Mouse (Mus musculus) G1E (cell line): ENCODE measurements around the gene Golph3l. TPM values are rescaled to one million over a fixed set of nuclear protein-coding genes. Genes with fewer than 3 reads are reported as not detected.

ENCODE experiments used
- ATAC-seq: 2 replicates; pipeline ENCODE4 v1.8.0; 2016; ENCODE audit warnings: mild to moderate bottlenecking; ENCODE audit not compliant: insufficient number of reproducible peaks, poor library complexity, low FRiP score, severe bottlenecking; ENCODE audit errors: extremely low read depth
- DNase-seq: peaks from one replicate; pipeline ENCODE4 v3.0.0; 2012; ENCODE audit warnings: low spot score
- H3K27me3 ChIP-seq: 2 replicates; pipeline ENCODE4 v1.6.1; 2012; ENCODE audit warnings: mild to moderate bottlenecking, low read length, inconsistent platforms; ENCODE audit not compliant: insufficient read depth
- H3K36me3 ChIP-seq: replicated peaks from 2 replicates; pipeline ENCODE3; 2012; ENCODE audit warnings: mild to moderate bottlenecking, inconsistent platforms
- H3K4me1 ChIP-seq: 2 replicates; pipeline ENCODE4 v1.6.1; 2012; ENCODE audit warnings: low read depth, low read length, inconsistent platforms, mixed read lengths; ENCODE audit not compliant: insufficient read depth
- H3K4me3 ChIP-seq: 2 replicates; pipeline ENCODE4 v1.5.1; 2012; ENCODE audit warnings: low read depth, mild to moderate bottlenecking, inconsistent platforms, low read length, moderate library complexity, mixed read lengths
- H3K9me3 ChIP-seq: replicated peaks from 2 replicates; pipeline ENCODE4 v1.6.1; 2012; ENCODE audit warnings: inconsistent platforms
- CTCF ChIP-seq: IDR thresholded peaks from 2 replicates; pipeline ENCODE4 v1.5.1; 2012; ENCODE audit warnings: low read depth, low read length, inconsistent platforms, mixed read lengths
- GATA1 ChIP-seq: IDR thresholded peaks from 2 replicates; pipeline ENCODE4 v1.6.1; 2012; ENCODE audit warnings: borderline replicate concordance, low read length, inconsistent platforms, mixed read lengths
- GATA2 ChIP-seq: IDR thresholded peaks from 2 replicates; pipeline ENCODE4 v1.6.1; 2012; ENCODE audit warnings: low read depth, low read length, inconsistent platforms, borderline replicate concordance
- POLR2AphosphoS5 ChIP-seq: IDR thresholded peaks from 2 replicates; pipeline ENCODE4 v1.6.1; 2012; ENCODE audit warnings: low read depth, low read length, inconsistent platforms; ENCODE audit not compliant: insufficient replicate concordance
- TAL1 ChIP-seq: conservative IDR thresholded peaks from 2 replicates; pipeline ENCODE4 v1.6.1; 2012; ENCODE audit warnings: low read depth, low read length, inconsistent platforms, mixed read lengths
- polyA plus RNA-seq: library from polyadenylated mRNA; stranded (reverse); fragments of >175 nt; gene quantifications from 2 replicates; pipeline ENCODE4 v1.2.3, GENCODE M21; 2012
- total RNA-seq, 2 experiments: library from RNA; stranded (forward) in 1 of 2; stranded (reverse) in 1 of 2; fragments of 200-1000 nt in 1 of 2; fragments of >200 nt in 1 of 2; fragmentation: Nextera tagmentation in 1 of 2; gene quantifications; 2 replicates each; pipeline ENCODE4 v1.2.3; 2014 to 2017

The Golph3l gene
- total and polyA plus RNA-seq, 3 experiments, result 2.3 to 117 (median 79.0) TPM

GRCm38 (mm10) chr3:95658236-95658867, 69.6 kb downstream of the Golph3l start, which contains the start of gene Mcl1:
Mcl1 (plus strand) TSS chr3:95658788.
- TF ChIP-seq CTCF (no peak), POLR2AphosphoS5 (peak; percentile 58; the same call in 1 of the 2 replicates), TAL1 (no peak), GATA2 (no peak)
- ATAC-seq (peak; percentile 74), DNase-seq (peak; percentile 94)
- Histone ChIP-seq H3K4me1 (peaks cover 42% of the 10 kb centered on the region), H3K4me3 (peak within 1 kb of the TSS; percentile 83), H3K36me3 (peaks cover 46% of the 10 kb centered on the region), H3K27me3 (no peaks in the 10 kb centered on the region), H3K9me3 (no peaks in the 10 kb centered on the region)

GRCm38 (mm10) chr3:95658868-95659712, 70.4 kb downstream of the Golph3l start:
- peak; percentile 74 for DNase-seq
- Histone ChIP-seq H3K27me3 (no peaks in the 10 kb centered on the region), H3K36me3 (peaks cover 54% of the 10 kb centered on the region), H3K9me3 (no peaks in the 10 kb centered on the region), H3K4me1 (peaks cover 44% of the 10 kb centered on the region), H3K4me3 (peak overlapping the region; percentile 83)
- TF ChIP-seq POLR2AphosphoS5, result no peak
- TF ChIP-seq CTCF, result no peak
- TF ChIP-seq GATA2, result no peak
- no peak for TF ChIP-seq GATA1
- no peak for ATAC-seq

GRCm38 (mm10) chr3:95659948-95660347, 71.2 kb downstream of the Golph3l start:
- TF ChIP-seq TAL1 (no peak), GATA2 (no peak), POLR2AphosphoS5 (no peak), CTCF (no peak), GATA1 (no peak)
- Histone ChIP-seq H3K9me3 (no peaks in the 10 kb centered on the region), H3K4me1 (peaks cover 53% of the 10 kb centered on the region), H3K27me3 (no peaks in the 10 kb centered on the region), H3K36me3 (peaks cover 62% of the 10 kb centered on the region), H3K4me3 (peak overlapping the region; percentile 83)
- DNase-seq (no peak), ATAC-seq (no peak)

GRCm38 (mm10) chr3:95660788-95661478, 72.2 kb downstream of the Golph3l start:
- ATAC-seq (no peak), DNase-seq (no peak)
- no peaks in the 10 kb centered on the region for H3K27me3 ChIP-seq
- peaks cover 58% of the 10 kb centered on the region for H3K4me1 ChIP-seq
- H3K9me3 ChIP-seq, result no peaks in the 10 kb centered on the region
- H3K4me3 ChIP-seq, result peak overlapping the region; percentile 83
- peaks cover 64% of the 10 kb centered on the region for H3K36me3 ChIP-seq
- TF ChIP-seq POLR2AphosphoS5 (no peak), TAL1 (no peak), GATA1 (no peak), GATA2 (no peak), CTCF (no peak)

- no peak for DNase-seq
- Histone ChIP-seq H3K4me1 (peaks cover 67% of the 10 kb centered on the region), H3K9me3 (no peaks in the 10 kb centered on the region), H3K27me3 (no peaks in the 10 kb centered on the region), H3K36me3 (peaks cover 70% of the 10 kb centered on the region), H3K4me3 (peak overlapping the region; percentile 5; the same call in 1 of the 2 replicates)
- no peak for TF ChIP-seq GATA1
- TF ChIP-seq TAL1, result no peak
- no peak for TF ChIP-seq CTCF
- TF ChIP-seq GATA2, result no peak
- TF ChIP-seq POLR2AphosphoS5, result no peak
- ATAC-seq, result no peak
Observed at GRCm38 (mm10) chr3:95661945-95662715, 73.4 kb downstream of the Golph3l start.
